In genomic region chr13:23833053-23833452, GRCm38 (mm10) we compare ENCODE assay signal across 8 mouse cellular contexts. TPM values are rescaled to one million over a fixed set of nuclear protein-coding genes. Genes with fewer than 3 reads are reported as not detected.
DNase-seq lines count a peak whose midpoint lies in the region; ATAC-seq lines count a peak whose summit lies in the region.

No protein-coding gene starts in this region.

- intact Hi-C loops in gastrocnemius, postnatal 14 days (cut with DNase I; ENCODE audit: low total_unique reads), result loop anchor here (10.0 kb wide), 1 partner anchor 462 kb away; no protein-coding TSS in a partner anchor
- intact Hi-C loops in left cerebral cortex, postnatal 14 days (cut with DNase I), result loop anchor here (5.0 to 10.0 kb wide), 3 partner anchors 119 to 464 kb away; no protein-coding TSS in a partner anchor

- ATAC-seq in frontal cortex, adult (ENCODE audit: low TSS enrichment), result peak; percentile 83

- DNase-seq in frontal cortex, postnatal 36 days (ENCODE audit: low spot score in 2 of 2), result no peak
- peak; percentile 80 for DNase-seq in 416B (ENCODE audit: low read depth)
- DNase-seq in adrenal gland, postnatal 10 days, result peak; percentile 49
- peak; percentile 51 for DNase-seq in gastrocnemius, postnatal 14 days
- DNase-seq in left cerebral cortex, postnatal 14 days (ENCODE audit: low spot score in 2 of 2), result peak; percentile 34 to 77
- DNase-seq in naive thymus-derived CD4-positive, alpha-beta T cell, adult 2 months (ENCODE audit: low read depth), result peak; percentile 13
- DNase-seq in layer of hippocampus, adult 9-11 months, result no peak

RNA-seq across cellular contexts. Expression of gene Slc17a3, which starts 6.2 kb away (rescaled TPM):
- 1 to 10 TPM; 3.5 to 5.0 TPM for total RNA-seq in adrenal gland, postnatal 10 days (2021)
- not detected for total RNA-seq in gastrocnemius, postnatal 14 days (2021)
- under 1 TPM; 0.17 to 0.22 TPM for total RNA-seq in left cerebral cortex, postnatal 14 days (2021)

RNA-seq across cellular contexts. Expression of gene Slc17a2, which starts 26.3 kb away (rescaled TPM):
- total RNA-seq in adrenal gland, postnatal 10 days (2021), result 10 to 100 TPM; 16.2 to 33.8 TPM
- total RNA-seq in gastrocnemius, postnatal 14 days (2021), result not detected
- not detected for total RNA-seq in left cerebral cortex, postnatal 14 days (2021)

RNA-seq across cellular contexts. Expression of gene Slc17a1, which starts 34.5 kb away (rescaled TPM):
- total RNA-seq in adrenal gland, postnatal 10 days (2021), result 1 to 10 TPM in 1 of 2 experiments, under 1 TPM in 1; 0.67 to 1.5 TPM
- not detected for total RNA-seq in gastrocnemius, postnatal 14 days (2021)
- not detected for total RNA-seq in left cerebral cortex, postnatal 14 days (2021)

Comparison
In these comparisons a context has a peak if more than half of its experiments do, and no peak if none do; other contexts are left out.
1. DNase-seq: peak in 416B (single experiment), adrenal gland, postnatal 10 days (single experiment), gastrocnemius, postnatal 14 days (single experiment), left cerebral cortex, postnatal 14 days (2 of 2) and naive thymus-derived CD4-positive, alpha-beta T cell, adult 2 months (single experiment); none in frontal cortex, postnatal 36 days (0 of 2) and layer of hippocampus, adult 9-11 months (single experiment).
2. RNA of gene Slc17a2, which starts 26.3 kb away (total RNA-seq): 16.2 to 33.8 TPM in adrenal gland, postnatal 10 days; not detected in left cerebral cortex, postnatal 14 days and not detected in gastrocnemius, postnatal 14 days; every median in the first group is over 10 times any median in the second.